Mouse (Mus musculus) NIH3T3 (cell line): Measurements from ENCODE around the gene Kcnk6.

ENCODE experiments used
- DNase-seq: peaks from one replicate; pipeline ENCODE4 v3.0.0-alpha.2; 2012; ENCODE audit warnings: low read depth

The Kcnk6 gene

DNA sequence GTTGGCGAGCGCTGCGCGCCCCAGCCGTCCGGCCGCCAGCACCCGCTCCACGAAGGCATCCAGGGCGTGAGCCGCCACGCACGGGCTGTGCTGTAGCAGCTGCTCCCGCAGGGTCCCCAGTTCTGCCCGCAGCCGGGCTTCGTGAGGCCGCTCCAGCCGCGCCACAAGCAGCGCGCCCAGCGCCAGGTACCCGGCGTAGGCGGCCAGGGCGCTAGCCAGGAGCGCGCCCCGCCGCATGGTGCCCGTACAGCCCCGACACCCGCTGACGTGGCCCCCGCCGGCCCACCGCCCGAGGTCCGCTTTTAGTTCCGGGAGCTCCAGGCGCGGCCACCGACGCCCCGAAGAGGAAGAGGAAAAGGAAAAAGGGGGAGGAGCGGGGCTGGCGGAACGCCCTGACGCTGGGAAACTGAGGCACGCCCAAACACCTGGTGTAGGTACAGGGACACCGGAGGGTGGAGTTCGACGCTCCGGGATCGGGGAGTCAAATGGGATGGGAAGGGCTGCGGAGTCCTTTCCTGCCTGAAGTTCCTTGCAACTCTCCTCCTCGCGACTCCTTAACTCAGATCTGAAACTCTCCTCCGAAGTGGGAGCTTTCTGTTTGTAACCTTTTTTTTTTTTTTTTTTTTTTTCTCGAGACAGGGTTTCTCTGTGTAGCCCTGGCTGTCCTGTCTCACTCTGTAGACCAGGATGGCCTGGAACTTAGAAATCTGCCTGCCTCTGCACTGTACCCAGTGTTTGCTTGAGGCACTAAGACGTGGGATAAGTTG, at the start of gene Kcnk6:
Gene Kcnk6 (minus strand): TSS at position 269 of the 767 bp plus-strand sequence.
- DNase-seq, result no peak

GRCm38 (mm10) chr7:29281201-29282073, 49.1 kb upstream of the Kcnk6 start, which contains the start of gene Spint2:
Gene Spint2 (minus strand): TSS chr7:29281912.
- DNase-seq, result no peak

GRCm38 (mm10) chr7:29280801-29281200, 48.5 kb upstream of the Kcnk6 start:
- no peak for DNase-seq

GRCm38 (mm10) chr7:29279924-29280323, 47.6 kb upstream of the Kcnk6 start:
- no peak for DNase-seq

DNA sequence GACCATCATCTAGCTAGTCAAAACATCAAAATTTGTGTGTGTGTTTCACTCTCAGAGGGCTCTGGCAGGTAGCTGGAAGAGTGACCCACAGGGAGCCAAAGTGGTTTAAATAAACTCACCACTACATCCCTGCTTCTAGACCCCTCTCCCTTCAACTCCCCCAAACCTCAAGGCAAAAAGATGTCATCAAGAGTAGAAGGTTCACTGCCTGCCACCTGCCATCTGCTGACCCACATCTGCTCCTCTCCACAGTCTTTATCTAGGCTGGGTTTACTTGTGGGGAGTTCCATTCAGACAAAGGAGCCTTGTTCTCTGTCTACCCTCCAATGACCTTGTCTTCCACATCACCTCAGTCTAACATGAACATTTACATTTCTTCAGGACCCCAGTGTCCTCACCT, 46.9 kb upstream of the Kcnk6 start:
- no peak for DNase-seq

GRCm38 (mm10) chr7:29277510-29277909, 45.2 kb upstream of the Kcnk6 start:
- DNase-seq, result peak; percentile 29

DNA sequence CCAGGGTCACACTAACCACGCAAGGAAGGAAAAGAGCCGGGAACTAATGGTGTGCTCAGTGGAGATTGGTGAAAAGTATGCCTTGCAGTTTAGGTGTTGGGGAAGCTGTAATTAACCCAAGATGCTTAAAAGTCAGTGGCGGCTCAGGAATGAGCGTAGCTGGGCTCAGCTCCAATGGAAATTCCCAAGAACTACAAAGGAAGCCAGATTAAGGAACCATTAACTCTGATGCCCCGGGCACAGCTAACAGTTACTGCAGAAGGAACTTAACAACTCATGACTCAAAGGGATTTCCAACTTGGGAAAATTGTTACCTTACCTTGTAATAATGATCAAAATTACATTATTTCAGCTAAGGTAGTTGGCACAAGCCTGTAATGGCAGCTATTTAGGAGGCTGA, 44.4 kb upstream of the Kcnk6 start:
- no peak for DNase-seq

DNA sequence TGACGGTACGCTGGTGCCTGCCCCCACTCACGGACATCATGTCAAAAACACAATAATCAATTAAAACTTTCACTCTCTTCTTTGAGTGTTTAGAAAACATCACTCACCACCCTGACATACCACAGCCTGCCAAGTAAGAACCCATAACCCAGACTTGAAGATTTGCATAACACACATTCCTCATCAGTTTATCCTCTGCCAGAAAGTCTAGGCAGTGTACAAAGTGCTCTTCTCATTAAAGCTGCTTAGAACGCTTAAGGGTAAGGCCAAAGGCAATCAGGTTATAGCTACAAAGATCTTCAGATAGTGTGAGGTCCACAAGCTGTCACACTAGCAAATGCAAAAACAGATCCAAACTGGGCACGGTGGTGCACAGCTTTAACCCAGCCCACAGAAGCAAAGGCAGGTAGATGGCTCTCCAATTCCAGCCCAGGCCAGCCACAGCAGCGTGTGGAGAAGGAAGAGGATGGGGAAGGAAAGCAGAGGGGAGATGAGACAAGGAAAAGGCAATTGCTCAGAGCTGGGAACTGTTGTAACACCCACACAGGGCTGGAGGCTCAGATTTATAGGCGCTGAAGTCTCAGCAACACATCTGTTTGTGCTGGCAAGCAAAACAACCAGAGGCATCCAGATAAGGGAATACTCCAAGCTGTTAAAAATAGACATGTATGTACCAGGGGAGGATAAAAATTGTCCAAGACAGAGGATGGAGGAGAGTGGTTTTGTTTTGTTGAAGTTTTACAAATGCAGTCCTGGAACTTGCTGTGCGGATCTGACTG, 39.6 kb upstream of the Kcnk6 start:
- DNase-seq, result peak; percentile 70

DNA sequence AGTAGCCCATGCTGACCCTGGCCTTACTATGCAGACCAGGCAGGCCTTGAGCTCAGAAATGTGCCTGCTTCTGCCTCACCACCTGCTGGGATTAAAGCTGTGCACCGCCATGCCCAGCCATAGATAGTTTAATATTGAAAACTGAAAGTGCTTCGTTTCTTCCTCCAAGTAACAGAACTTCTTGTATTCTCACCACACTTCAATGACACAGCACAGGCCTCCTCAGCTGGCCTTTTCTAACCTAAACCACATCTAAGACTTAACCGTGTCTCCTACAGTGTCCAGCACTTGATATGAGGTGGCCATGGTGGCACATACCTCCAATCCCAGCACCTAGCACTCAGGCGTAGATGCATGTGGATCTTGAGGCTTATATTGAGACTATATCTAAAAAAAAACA, 38.1 kb upstream of the Kcnk6 start:
- DNase-seq, result no peak

DNA sequence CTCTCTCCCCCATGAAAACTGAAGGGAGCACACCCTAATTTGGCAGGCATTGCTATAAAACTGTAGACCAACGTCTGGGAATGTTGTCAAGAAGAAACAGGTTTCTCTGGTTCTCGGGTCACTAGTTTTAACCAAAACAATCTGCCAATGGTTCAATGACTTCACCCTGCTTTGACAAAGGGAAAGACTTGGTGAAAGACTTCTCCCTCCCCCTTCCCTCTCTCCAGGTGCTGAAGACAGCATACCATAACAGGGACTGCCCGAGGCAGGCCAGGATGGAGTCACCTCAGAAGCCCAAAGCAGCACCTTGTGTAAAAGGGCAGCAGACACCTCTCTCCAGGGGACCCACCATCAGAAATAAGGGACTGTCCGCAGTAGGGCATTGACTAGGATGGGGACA, 34.6 kb upstream of the Kcnk6 start:
- no peak for DNase-seq

DNA sequence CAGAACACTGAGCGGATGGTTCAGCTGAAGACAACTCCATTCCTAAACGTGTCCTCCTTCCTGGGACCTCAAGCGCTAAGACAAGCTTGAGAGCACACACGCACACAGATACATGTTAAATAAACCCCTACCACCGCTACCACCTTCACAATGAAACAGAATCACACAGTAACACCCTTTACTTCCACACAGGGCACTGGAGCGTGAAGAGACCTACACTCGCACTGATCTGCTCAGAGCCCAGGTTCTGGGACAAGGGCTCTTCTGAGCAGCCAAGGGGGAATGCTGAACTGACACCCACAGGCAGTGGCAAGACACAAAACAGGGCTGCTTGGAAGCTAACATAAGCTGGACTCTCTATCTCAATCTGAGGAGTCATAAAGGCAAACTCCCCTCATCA, 33.3 kb upstream of the Kcnk6 start:
- DNase-seq, result no peak

GRCm38 (mm10) chr7:29263831-29264230, 31.5 kb upstream of the Kcnk6 start:
- no peak for DNase-seq

DNA sequence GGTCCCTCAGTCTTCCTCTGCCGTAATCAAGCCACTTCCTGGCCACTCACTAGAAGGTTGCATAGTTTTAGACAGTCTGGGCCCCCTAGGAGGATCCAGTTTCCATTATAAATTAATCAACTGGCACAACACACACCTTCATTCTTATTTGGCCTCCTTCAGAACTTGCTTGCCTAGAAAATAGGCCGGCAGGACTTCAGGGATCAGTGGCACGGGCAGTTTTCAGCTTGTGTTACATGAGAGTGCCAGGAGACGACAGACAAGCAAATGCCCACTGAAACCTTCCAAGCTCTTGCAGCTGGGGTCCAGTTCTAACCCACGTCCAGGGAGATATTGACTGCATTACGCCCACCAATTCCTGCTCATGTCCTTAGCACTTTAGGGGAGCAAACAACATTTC, 29.8 kb upstream of the Kcnk6 start:
- DNase-seq, result no peak

DNA sequence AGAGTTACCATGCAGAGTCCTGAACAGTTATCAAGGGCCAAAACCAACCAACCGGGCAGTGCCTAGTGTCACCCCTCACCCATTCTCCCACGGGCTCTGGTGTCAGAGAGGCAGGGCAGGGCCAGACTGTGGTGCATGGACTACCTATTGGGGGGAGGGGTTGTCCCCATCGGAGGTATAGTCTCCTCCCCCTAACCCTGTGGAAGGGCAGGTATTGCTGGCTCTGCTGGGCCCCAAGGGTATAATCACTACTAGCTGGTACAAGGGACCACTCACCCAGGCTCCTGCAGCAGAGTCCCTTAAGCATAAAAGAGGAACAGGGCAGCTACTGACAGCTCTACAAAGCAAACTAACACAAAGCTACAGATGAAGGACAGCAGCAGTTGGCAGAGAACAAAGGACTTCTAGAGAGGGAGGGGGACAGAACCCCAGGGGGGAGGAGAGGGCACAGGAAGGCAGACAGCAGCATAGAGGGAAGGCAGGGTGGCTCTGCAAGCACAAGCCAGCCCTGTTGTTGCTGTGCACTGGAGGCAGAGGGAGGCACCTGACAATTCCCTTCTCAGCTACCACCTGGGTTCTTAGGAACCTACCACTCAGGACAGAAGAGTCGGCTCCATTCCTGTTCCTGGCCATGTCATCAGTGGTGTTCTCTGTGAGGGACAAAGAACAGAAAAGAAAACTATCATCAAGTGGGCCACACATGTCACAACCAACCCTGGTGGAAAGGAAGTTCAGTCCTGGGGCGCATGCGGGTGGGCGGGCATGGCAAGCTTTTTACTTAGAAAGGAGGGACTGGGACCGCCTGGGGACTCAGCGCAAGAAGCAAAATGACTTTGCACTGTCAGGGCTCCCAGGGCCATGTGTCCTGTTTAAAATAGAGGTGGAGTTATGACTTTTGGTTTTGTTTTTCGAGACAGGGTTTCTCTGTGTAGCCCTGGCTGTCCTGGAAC, 27.7 kb upstream of the Kcnk6 start:
- DNase-seq, result no peak

DNA sequence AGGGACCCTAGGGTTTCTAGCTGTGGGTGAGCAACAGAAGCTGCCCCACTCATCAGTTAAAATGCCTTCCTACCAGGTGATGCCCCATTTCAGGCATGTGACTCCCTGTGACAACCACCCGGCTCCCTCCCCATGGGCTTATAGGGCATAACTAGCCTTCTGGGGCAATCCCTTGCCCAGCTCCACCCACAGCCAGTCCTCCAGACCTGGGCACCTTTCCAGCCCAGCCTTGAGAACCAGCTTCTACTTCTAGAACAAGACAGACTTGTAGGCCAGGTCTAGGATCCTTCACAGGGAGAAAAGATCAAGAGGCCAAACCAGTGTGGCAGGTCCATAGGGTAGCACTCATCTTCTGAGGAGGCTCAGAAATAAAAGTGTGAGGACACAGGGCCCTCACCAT, 25.1 kb upstream of the Kcnk6 start:
- DNase-seq, result peak; percentile 59

- no peak for DNase-seq
Measured at GRCm38 (mm10) chr7:29255875-29256274, 23.6 kb upstream of the Kcnk6 start.

GRCm38 (mm10) chr7:29253842-29254241, 21.5 kb upstream of the Kcnk6 start:
- DNase-seq, result no peak

DNA sequence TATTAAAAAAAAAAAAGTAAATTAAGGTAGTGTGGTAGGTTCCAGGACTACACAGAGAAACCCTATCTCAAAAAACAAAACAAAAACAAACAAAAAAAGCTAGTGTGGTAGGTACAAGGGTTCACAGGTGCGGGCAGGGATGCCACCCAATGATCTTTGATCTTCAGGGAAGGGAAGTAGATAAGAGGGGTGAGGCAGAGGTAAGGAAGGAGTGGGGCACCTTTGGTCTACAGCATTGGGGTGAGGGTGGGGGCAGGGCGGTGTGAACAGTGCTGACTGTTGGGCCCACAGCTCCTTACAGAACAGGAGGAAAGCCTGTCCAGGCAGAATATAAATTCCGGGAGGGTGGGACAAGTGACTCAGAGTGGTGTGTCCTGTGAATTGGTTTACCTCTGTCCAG, 18.9 kb upstream of the Kcnk6 start:
- no peak for DNase-seq

DNA sequence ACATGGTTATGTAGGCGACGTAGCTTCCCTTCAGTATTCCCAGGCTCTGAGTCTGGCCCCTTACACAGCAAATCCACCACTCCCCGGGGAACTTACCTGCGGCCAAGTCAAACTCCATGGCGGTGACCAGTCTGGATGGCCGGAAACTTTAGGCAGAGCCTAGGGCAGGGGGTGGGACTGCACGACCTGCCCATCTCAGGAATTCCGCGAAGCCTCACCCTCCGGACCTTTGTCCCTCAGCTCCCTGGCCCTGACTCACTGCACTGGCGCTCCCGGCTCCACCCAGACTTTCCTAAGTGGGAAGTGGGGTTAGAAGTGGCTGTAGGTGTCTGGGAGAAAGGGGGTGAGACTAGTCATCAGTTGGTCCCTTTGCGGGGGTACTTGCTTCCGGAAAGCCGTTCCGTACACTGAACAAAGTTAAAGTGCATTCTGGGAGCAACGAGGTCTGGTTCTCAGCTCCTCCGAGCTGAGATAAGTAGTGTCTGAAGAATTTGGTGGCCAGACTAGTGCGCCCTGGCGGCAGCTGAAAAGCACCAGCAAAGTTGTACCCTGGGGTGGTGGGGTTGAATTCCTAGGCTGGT, 16.0 kb upstream of the Kcnk6 start, which contains the start of gene 2200002D01Rik:
Gene 2200002D01Rik (minus strand): TSS at position 206 of the 581 bp plus-strand sequence.
- DNase-seq, result peak; percentile 56

DNA sequence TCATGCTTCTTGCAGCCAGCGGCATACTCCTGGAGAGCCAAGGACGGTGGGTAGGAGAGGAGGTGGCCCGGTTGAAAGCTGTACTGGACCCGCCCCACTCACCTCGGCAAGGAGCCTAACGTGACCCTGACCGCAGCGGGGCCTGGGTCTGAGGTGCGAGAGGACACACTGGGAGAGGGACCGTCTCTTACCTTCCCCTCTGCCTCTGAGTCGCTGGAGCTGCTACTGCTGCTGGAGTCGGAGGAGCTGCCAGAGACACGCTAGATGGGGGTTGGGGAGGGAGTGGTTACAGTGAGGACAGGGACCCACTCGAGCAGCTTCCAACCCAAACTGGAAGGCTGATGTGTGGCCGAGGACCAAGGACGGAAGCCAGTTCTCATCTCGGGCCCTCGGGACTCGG, 15.4 kb upstream of the Kcnk6 start:
- peak; percentile 28 for DNase-seq

- peak; percentile 85 for DNase-seq
Measured at GRCm38 (mm10) chr7:29247314-29247700, 15.0 kb upstream of the Kcnk6 start.
